Mouse (Mus musculus) hindbrain, embryonic 13.5 days (tissue): ENCODE results near the gene Rtf2. TPM values are rescaled to one million over a fixed set of nuclear protein-coding genes. Genes with fewer than 3 reads are reported as not detected.

Experiments used
- ATAC-seq: fragments of 200-750 bp; cut with Nextera tagmentation; 2 replicates; pipeline ENCODE4 v1.8.0; 2017; ENCODE audit warnings: moderate TSS enrichment; ENCODE audit not compliant: low FRiP score
- H3K27ac ChIP-seq: fragments of 300-500 bp; sonication (generic); 2 replicates; pipeline ENCODE4 v1.5.1; 2015; ENCODE audit warnings: inconsistent platforms, mild to moderate bottlenecking, moderate library complexity
- H3K27me3 ChIP-seq: fragments of 300-500 bp; sonication (generic); 2 replicates; pipeline ENCODE4 v1.6.1; 2015; ENCODE audit warnings: mild to moderate bottlenecking, inconsistent platforms
- H3K36me3 ChIP-seq: fragments of 300-500 bp; sonication (generic); 2 replicates; pipeline ENCODE4 v1.6.1; 2015; ENCODE audit warnings: mild to moderate bottlenecking, inconsistent platforms
- H3K4me1 ChIP-seq: fragments of 300-500 bp; sonication (generic); replicated peaks from 2 replicates; pipeline ENCODE4 v1.6.1; 2015; ENCODE audit warnings: inconsistent platforms
- H3K4me2 ChIP-seq: fragments of 300-500 bp; sonication (generic); 2 replicates; pipeline ENCODE4 v1.6.1; 2015; ENCODE audit warnings: inconsistent platforms, mild to moderate bottlenecking, moderate library complexity
- H3K4me3 ChIP-seq: fragments of 300-500 bp; sonication (generic); 2 replicates; pipeline ENCODE4 v1.5.1; 2015; ENCODE audit warnings: mild to moderate bottlenecking, inconsistent platforms
- H3K9ac ChIP-seq: fragments of 300-500 bp; sonication (generic); 2 replicates; pipeline ENCODE4 v1.6.1; 2015; ENCODE audit warnings: mild to moderate bottlenecking, inconsistent platforms
- H3K9me3 ChIP-seq: fragments of 300-500 bp; sonication (generic); 2 replicates; pipeline ENCODE4 v1.6.1; 2016; ENCODE audit warnings: inconsistent platforms
- WGBS: fragments of 180-500 bp; shearing (Covaris S2); methylation state at CpG from one replicate; pipeline ENCODE4 v1.1.7; 2015; 5-methylcytosine and 5-hydroxymethylcytosine counted together
- polyA plus RNA-seq: library from polyadenylated mRNA; unstranded; fragments of >200 nt; fragmentation: Nextera tagmentation; extraction: Ambion mirVana; gene quantifications from 2 replicates; pipeline ENCODE4 v1.2.1, GENCODE M21; 2015

Gene Rtf2
- polyA plus RNA-seq, 1 experiment from 2014 or later = 102 TPM

DNA sequence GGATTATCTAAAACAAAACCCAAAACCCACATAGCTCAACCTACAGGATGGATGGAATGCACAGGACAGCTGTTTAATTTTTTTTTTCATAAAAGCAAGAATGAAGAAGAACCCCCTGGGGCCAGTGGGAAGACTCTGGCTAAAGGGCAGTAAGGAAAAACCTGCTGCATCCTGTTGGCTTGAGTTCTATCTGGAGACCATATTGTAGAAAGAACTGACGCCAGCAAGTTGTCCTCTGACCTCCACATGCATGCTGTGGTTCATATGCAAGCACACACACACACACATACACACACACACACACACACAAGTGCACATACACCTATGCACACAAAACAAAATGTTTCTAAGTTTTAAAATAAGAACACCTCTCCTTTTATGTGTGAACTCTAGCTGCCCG is 29.7 kb upstream of the Rtf2 start:
- Histone ChIP-seq H3K36me3 (no peaks in the 10 kb centered on the region), H3K9ac (no peak overlapping the region), H3K27ac (no peak overlapping the region), H3K9me3 (no peaks in the 10 kb centered on the region), H3K27me3 (no peaks in the 10 kb centered on the region), H3K4me3 (no peak overlapping the region), H3K4me2 (no peak overlapping the region), H3K4me1 (peaks cover 8% of the 10 kb centered on the region)
- 84% methylated on average over 2 of the region's 2 CpGs for WGBS
- no peak for ATAC-seq

DNA sequence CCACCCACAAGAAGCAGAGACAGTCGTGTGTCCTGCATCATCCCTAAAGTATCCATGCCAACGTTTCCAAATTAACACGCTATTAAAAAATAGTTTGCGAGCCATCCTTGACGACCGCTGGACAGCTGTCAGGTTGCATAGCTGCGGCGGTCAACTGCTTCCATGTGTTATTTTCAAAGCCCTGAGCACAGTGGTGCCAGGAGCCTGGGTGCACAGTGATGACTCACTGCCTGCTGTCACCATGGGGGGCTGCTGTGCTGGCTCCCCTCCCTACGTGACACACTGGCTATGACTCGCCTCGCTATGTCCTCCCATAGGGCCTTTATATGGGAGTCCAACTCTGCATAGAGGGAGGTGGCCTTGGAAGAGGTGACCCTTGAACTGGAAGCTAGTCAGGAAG is 29.3 kb upstream of the Rtf2 start:
- Histone ChIP-seq H3K27ac (no peak overlapping the region), H3K36me3 (no peaks in the 10 kb centered on the region), H3K4me3 (no peak overlapping the region), H3K4me1 (peaks cover 8% of the 10 kb centered on the region), H3K9me3 (no peaks in the 10 kb centered on the region), H3K4me2 (no peak overlapping the region), H3K27me3 (no peaks in the 10 kb centered on the region), H3K9ac (no peak overlapping the region)
- ATAC-seq = no peak
- 82% methylated on average over 11 of the region's 11 CpGs for WGBS

DNA sequence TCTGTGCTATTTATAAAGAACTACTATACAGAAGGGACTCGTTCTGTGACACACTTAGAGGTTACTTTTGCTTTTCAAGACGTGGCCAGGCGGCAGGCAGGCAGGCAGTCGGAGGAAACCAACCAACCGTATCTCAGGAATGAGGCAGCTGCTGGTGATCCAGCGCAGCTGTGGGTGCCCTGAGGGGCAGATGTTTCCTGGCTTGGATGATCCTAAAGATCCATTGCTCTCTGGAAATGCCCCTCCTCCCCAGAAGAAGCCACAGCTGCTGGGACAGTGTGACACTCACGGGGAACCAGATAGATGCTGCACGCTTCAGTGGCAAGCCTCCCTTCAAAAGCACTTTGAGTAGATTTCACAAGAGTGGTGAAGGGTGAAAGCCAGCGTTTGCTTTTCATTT is 27.9 kb upstream of the Rtf2 start:
- Histone ChIP-seq H3K27ac (no peak overlapping the region; the same call in 1 of the 2 replicates), H3K4me3 (no peak overlapping the region), H3K36me3 (no peaks in the 10 kb centered on the region), H3K4me2 (peak overlapping the region; percentile 25), H3K9ac (no peak overlapping the region), H3K9me3 (no peaks in the 10 kb centered on the region), H3K4me1 (peaks cover 8% of the 10 kb centered on the region), H3K27me3 (no peaks in the 10 kb centered on the region)
- peak; percentile 72 for ATAC-seq
- 9% methylated on average over 9 of the region's 9 CpGs for WGBS

DNA sequence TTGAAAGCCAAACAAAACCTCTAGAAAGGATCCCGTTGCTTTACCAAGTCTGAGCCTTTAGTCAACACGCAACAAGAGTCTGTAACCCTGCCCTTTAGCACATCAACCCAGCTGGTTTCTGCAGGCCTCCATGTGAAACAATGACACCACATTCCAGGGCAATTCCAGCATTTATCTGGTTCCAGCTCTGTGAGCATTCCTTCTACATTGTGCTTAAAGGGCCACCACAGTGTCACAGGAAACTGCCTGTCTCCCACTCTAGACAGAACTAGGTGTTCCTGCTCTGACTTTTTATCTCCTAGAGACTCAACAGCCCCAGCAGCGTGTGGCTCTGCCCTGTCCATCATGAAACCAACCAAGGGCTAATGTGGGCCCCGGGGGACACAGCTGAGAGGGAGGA is 27.1 kb upstream of the Rtf2 start:
- no peaks in the 10 kb centered on the region for H3K36me3 ChIP-seq
- H3K4me2 ChIP-seq = no peak overlapping the region
- H3K9ac ChIP-seq = no peak overlapping the region
- peaks cover 8% of the 10 kb centered on the region for H3K4me1 ChIP-seq
- H3K27ac ChIP-seq = no peak overlapping the region
- no peak overlapping the region for H3K4me3 ChIP-seq
- H3K27me3 ChIP-seq = no peaks in the 10 kb centered on the region
- ATAC-seq = no peak
- 25% methylated on average over 4 of the region's 4 CpGs for WGBS
- H3K9me3 ChIP-seq = no peaks in the 10 kb centered on the region

GRCm38 (mm10) chr2:172413894-172414293 is 26.5 kb upstream of the Rtf2 start:
- H3K4me2 ChIP-seq = no peak overlapping the region
- no peak overlapping the region for H3K9ac ChIP-seq
- peaks cover 8% of the 10 kb centered on the region for H3K4me1 ChIP-seq
- no peak overlapping the region for H3K27ac ChIP-seq
- WGBS = 52% methylated on average over 5 of the region's 5 CpGs
- no peaks in the 10 kb centered on the region for H3K9me3 ChIP-seq
- ATAC-seq = no peak
- no peaks in the 10 kb centered on the region for H3K27me3 ChIP-seq
- no peaks in the 10 kb centered on the region for H3K36me3 ChIP-seq
- H3K4me3 ChIP-seq = no peak overlapping the region

DNA sequence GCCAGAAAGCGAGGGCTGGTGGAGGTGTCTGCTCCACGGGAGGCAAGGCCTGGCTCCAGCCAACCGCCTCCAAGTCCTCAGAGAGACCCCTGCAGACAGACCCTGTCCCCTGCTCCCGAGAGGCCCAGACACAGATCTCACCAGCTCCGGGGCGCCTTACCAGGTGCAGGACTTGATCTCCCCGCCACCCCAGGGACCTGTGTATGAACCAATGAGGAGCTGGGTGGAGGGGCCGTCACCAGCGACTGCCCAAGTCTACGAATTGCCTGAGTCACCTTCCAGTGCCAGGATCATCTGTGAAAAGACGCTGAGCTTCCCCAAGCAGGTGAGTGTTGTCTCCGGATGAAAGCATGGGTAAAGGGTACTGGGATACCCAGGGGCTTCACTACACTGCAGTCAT is 24.1 kb upstream of the Rtf2 start:
- Histone ChIP-seq H3K36me3 (no peaks in the 10 kb centered on the region), H3K27ac (no peak overlapping the region), H3K9ac (no peak overlapping the region), H3K9me3 (no peaks in the 10 kb centered on the region), H3K4me3 (no peak overlapping the region), H3K27me3 (no peaks in the 10 kb centered on the region), H3K4me2 (no peak overlapping the region), H3K4me1 (peaks cover 8% of the 10 kb centered on the region)
- ATAC-seq = no peak
- WGBS = 69% methylated on average over 12 of the region's 12 CpGs

GRCm38 (mm10) chr2:172416876-172417275 is 23.5 kb upstream of the Rtf2 start:
- Histone ChIP-seq H3K4me3 (no peak overlapping the region), H3K4me2 (no peak overlapping the region)
- 87% methylated on average over 5 of the region's 5 CpGs for whole genome bisulfite sequencing

DNA sequence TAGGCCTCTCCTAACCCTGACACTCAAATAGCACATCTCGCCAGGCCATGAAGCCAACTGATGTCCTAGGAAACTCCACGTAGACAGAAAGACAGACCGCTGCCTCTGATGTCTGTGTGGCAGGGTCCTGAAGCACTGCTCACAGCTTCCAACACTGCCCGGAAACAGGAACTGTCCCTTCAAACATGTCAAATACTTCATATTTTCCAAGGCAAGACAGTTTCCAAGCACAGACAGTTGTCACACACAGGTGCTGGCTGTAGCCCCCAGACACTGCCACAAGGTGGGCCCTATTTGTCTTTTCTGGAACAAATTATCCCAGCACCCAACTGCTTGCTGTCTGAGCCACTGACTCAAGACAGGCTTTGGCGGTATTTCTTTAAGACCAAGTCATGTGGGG is 22.1 kb upstream of the Rtf2 start:
- 89% methylated on average over 5 of the region's 5 CpGs for WGBS
- Histone ChIP-seq H3K36me3 (no peaks in the 10 kb centered on the region), H3K9me3 (no peaks in the 10 kb centered on the region), H3K4me3 (no peak overlapping the region), H3K27me3 (no peaks in the 10 kb centered on the region), H3K4me1 (peaks cover 4% of the 10 kb centered on the region; the same call in 1 of the 2 replicates), H3K4me2 (no peak overlapping the region), H3K9ac (no peak overlapping the region), H3K27ac (no peak overlapping the region)
- ATAC-seq = no peak

More at GRCm38 (mm10) chr2:172416876-172417275, 23.5 kb upstream of the Rtf2 start:
- Histone ChIP-seq H3K9me3 (no peaks in the 10 kb centered on the region), H3K4me1 (peaks cover 8% of the 10 kb centered on the region), H3K27me3 (no peaks in the 10 kb centered on the region), H3K27ac (no peak overlapping the region), H3K36me3 (no peaks in the 10 kb centered on the region), H3K9ac (no peak overlapping the region)
- ATAC-seq = no peak

- no peaks in the 10 kb centered on the region for H3K9me3 ChIP-seq
- no peaks in the 10 kb centered on the region for H3K4me1 ChIP-seq
- H3K27me3 ChIP-seq = peaks cover 11% of the 10 kb centered on the region; the same call in 1 of the 2 replicates
- 68% methylated on average over 1 of the region's 1 CpGs for WGBS
- no peak for ATAC-seq
- no peak overlapping the region for H3K4me3 ChIP-seq
- H3K27ac ChIP-seq = no peak overlapping the region
- no peaks in the 10 kb centered on the region for H3K36me3 ChIP-seq
- H3K4me2 ChIP-seq = no peak overlapping the region
- no peak overlapping the region for H3K9ac ChIP-seq
Measured at GRCm38 (mm10) chr2:172430609-172431008, 9.7 kb upstream of the Rtf2 start.

- no peaks in the 10 kb centered on the region for H3K4me1 ChIP-seq
- 65% methylated on average over 5 of the region's 5 CpGs for WGBS
- no peak for ATAC-seq
- no peaks in the 10 kb centered on the region for H3K9me3 ChIP-seq
- H3K36me3 ChIP-seq = no peaks in the 10 kb centered on the region
- H3K4me3 ChIP-seq = no peak overlapping the region
- H3K9ac ChIP-seq = no peak overlapping the region
- no peak overlapping the region for H3K27ac ChIP-seq
- H3K4me2 ChIP-seq = no peak overlapping the region
- H3K27me3 ChIP-seq = peaks cover 2% of the 10 kb centered on the region; the same call in 1 of the 2 replicates
Measured at GRCm38 (mm10) chr2:172433746-172434145, 6.6 kb upstream of the Rtf2 start.

DNA sequence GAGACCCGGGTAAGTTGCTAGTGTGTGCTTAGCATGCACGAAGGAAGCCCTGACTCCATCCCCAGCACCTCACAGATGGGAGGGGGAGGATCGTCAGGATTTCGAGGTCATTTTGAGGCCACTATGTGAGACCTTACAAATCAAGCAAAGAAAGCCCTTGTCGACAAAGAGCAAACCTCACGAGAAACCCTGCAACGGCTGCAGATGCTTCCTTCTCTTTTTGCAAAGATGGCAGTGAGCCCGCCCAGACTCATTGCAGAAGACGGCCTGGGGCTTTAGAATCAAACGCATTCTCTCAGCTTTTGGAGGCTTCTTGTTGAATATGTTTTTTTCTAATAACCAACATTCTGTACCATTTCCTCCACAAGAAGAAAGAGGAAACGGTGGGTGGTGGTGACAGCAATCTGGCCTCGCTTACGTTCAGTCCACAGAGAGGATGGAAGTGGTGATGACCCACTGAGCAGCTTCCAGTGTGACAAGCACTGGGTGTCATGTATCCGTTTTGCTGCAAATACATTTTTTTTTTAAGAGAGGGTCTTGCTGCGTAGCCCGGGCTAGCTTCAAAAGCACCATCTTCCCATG is 2.9 kb upstream of the Rtf2 start:
- Histone ChIP-seq H3K4me3 (no peak overlapping the region), H3K27me3 (peaks cover 2% of the 10 kb centered on the region; the same call in 1 of the 2 replicates), H3K4me2 (no peak overlapping the region), H3K9ac (no peak overlapping the region), H3K4me1 (peaks cover 26% of the 10 kb centered on the region), H3K36me3 (no peaks in the 10 kb centered on the region), H3K9me3 (no peaks in the 10 kb centered on the region), H3K27ac (no peak overlapping the region)
- 73% methylated on average over 16 of the region's 16 CpGs for WGBS
- no peak for ATAC-seq

DNA sequence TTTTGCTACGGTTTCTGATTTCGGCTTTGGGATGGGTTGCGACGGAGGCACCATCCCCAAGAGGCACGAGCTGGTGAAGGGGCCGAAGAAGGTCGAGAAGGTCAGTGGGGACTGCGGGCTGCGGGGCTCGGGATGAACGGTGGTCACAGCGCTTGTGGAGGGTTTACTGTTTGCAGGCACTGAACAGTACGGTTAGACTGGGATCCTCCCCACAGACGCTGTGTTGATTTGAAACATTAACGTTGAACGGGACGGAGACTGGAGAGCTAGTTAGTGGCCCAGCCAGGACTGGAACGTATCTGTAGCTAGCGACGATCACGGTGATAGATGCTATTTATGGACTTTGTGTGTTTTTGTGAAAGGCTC is 267 bp downstream of the Rtf2 start:
- no peak overlapping the region; the same call in none of the 2 replicates for H3K27ac ChIP-seq
- peak overlapping the region; percentile 85 for H3K4me2 ChIP-seq
- ATAC-seq = peak; percentile 80
- peaks cover 28% of the 10 kb centered on the region for H3K4me1 ChIP-seq
- no peaks in the 10 kb centered on the region for H3K9me3 ChIP-seq
- peak overlapping the region; percentile 79 for H3K9ac ChIP-seq
- peaks cover 15% of the 10 kb centered on the region for H3K36me3 ChIP-seq
- under 1% methylated on average over 21 of the region's 21 CpGs for WGBS
- no peaks in the 10 kb centered on the region; the same call in 1 of the 2 replicates for H3K27me3 ChIP-seq
- H3K4me3 ChIP-seq = peak overlapping the region; percentile 70

GRCm38 (mm10) chr2:172441176-172441575 is 820 bp downstream of the Rtf2 start:
- Histone ChIP-seq H3K27me3 (no peaks in the 10 kb centered on the region), H3K27ac (no peak overlapping the region), H3K36me3 (peaks cover 20% of the 10 kb centered on the region), H3K4me2 (peak overlapping the region; percentile 85), H3K9me3 (no peaks in the 10 kb centered on the region), H3K9ac (peak overlapping the region; percentile 79), H3K4me3 (peak overlapping the region; percentile 70), H3K4me1 (peaks cover 28% of the 10 kb centered on the region)
- WGBS = 34% methylated on average over 6 of the region's 6 CpGs
- ATAC-seq = no peak
